Mouse (Mus musculus): ENCODE results near the gene Aatk.

Aatk gene

DNA sequence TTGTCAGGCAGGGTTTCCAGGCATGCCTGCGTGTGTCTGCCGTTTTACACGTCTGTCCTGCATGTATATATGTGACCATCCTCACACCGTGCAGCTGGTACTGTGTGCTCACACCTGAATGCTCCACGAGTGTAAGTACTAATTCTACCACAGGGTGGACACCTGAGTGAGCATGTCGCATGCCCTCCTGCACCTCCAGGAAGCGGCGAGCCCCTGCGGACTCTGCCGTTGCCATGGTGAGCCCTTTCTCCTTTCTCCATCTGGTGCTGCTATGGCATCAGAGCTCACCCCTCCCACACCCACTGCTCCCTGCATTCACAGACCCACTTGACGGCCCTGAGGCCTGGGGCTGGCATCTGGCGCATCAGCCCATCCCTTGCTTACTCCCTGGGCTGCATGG is 24.1 kb downstream of the Aatk start:
- in situ Hi-C loops (cut with MboI, MseI), result no loop called here

DNA sequence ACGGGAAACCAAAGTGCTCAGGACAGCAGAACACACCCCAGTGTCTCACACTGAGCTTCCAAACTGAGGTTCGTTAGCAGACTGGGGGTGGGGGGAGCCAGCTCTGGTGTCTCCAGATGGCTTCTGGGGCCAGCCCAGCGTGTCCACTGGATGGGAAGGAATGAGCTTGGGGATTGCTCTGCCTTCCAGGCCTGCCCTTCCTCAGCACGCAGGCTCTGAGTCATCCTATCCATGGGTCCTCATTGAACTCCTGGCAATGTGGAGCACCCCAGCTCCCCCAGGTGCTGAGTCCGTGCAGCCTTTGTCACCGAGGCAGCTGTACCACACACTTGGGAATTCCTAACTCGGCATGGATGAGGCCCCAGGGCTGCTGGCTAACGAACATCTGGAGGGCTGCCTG is 24.8 kb downstream of the Aatk start:
- in situ Hi-C loops (cut with MboI, MseI), result no loop called here

DNA sequence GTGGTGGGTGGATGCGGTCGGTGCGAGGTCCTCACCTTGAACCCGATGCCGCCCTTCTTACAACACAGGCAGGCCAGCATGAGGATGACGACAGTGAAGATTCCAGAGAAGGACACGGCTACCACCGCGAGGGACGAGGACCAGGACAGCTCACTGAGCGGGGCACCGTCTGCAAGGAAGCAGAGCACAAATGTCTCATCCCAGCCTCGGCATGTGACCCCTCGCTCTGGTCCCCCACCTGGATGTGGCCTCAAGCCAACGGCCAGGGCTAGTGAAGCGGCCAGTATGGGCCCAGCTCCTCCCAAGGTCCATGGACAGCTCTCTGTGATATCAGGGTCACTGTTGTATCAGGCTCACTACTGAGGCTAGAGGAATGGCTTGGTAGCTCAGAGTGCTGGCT is 25.6 kb downstream of the Aatk start:
- in situ Hi-C loops (cut with MboI, MseI), result no loop called here

DNA sequence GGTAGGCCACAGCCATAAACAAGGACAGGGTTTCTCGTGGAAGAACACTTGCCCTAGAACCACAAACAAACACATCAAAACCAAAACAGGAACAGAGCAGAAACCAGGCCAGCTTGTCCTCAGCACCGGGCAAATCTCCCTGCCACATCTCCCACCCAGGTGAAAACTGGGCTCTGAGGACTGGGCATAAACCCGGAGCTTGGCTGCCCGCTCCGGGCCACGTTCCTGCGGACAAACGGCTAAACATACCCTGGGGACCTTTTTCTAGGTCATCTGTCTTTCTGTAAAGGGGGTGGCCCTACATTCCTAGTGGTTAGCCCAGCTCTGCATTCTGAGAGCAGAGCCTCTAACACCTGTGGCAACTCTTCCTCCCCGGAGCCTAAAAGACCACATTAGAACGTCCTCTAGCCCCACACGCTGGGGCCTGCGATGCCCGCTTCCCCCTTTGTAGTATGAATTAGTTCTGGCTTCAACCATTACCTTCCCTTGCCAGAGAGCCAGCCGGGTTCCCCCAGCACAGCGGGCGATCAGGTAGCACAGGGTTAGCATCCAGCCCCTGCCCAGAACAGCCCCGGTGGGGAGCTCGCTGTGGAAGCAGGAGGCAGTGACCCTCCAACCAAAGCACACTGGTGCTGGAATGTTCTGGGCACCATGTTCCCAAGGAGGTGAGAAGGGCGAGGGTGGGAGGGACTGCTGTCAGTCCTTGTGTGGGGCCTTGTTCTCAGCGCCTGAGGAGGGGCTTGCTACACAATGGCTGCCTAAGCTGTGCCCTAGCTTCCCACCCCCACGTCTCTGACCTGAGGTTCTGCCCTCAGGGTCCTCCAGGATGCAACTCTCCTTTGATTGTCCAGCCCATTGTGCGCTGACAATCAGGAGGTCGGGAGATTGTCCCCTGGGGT is 27.2 kb downstream of the Aatk start:
- in situ Hi-C loops (cut with MboI, MseI), result no loop called here

DNA sequence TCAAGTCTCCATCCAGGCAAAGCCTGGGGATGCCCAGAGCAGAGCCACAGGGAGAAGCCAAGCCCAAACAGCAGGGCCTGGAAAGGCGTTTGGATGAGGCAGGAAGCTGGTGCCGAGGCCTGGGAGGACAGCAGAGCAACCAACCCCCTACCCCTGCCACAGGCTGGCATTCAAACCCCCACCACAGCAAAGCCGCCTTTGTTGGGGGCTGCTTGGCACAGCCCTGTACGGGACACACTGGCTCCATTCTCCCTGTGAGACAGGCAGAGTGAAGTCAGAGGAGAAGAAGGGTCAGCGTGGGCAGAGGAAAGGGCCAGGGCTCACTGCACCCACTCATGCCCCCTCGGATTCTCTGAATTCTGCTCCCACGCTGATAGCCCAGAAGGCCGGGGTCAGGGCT is 30.0 kb downstream of the Aatk start:
- in situ Hi-C loops (cut with MboI, MseI), result no loop called here

DNA sequence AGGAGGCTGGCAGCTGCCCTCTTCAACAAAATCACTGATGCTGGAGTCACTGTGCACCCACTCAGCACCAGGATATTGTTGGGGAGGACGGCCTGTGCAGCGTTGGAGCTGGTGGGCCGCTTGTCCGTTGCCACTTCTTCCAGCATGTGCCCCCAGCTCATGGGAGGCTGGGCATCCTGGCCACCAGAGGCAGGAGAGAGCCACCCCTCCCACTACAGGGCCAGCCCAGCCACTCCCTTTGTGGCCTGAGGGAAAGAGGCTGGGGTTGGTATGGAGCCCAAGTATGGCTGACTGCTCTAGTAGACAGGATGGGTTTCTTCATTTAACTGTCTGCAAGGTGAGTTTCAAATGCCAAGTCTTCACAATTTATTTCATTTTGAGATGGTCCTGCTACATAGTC is 32.2 kb downstream of the Aatk start:
- in situ Hi-C loops (cut with MboI, MseI), result no loop called here

DNA sequence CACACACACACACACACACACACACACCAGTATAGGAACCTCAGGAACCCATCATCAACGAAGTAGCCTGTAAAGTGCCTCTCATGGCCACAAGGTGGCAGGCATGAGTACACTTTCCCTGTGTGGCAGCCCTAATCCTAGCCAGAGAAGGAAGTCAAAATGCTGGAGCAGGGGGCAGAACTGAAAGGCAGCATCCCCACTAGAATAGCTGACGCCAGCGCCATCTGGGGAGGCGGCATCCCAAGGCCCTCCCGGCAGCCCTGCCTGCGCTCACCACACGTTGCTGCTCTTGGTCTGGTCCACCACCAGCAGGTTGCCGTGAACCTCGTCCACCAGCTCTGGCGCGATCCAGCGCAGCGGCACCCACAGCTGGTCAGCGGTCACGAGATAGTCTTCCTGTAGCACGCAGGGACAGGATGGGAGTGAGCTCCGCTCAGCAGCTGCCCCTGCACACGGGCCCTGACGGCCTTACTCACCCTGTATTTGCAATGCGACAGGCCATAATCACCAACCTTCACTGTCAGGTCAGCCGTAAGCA is 33.7 kb downstream of the Aatk start:
- in situ Hi-C loops (cut with MboI, MseI), result no loop called here

DNA sequence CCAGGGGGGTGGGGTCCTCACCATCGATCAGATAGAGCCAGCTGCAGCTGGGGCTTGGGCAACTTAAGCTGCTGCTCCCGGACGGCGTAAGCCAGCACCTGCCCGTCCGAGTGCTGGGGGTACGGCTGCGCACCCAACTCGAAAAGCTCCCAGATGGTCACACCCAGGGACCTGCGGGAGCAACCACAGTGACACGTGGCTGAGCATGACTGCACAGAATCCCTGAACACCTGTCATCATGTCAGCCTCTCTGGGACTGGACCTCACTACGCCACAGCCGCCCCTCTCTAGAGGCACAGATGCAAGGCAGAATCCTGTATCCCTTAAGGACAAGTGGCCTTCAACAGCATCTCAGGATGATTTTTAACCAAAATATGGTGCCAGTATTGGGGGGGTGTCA is 34.3 kb downstream of the Aatk start:
- in situ Hi-C loops (cut with MboI, MseI), result no loop called here

DNA sequence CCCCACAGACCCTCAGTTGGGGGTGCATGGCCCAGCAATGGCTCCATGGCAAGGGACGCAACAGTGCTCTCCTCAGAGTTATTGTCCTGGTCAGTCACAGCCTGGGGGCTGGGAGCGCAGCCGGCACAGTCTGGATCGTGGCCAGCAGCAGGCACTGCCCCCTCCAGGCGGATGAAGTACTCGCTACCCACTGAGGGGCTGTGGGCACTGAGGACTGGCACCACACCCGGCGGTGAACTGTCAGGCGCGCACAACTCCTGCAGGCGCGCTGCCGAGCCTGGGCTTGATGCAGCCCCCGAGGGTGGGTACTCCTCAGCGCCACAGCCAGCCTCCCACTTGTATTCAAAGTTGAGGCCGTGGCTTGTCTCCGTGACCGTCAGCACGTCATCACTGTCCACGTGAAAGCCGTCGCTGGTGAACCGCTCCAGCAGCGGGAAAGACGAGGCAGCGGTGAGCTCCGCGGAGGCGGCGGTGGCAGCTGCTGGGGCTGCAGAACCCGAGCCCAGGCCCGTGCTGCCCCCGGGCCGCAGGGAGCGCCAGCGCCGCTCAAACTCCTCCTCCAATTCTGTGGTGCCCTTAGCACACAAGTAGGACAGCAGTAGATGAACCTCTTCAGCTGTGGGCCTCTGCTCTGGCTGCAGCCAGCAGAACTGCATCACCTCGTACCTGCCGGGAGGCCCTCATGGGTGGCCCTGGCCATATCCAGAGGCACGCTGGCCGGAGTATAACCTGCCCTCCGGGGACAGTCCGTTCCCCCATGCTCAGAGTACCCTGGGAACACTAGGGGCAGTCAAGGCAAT is 35.0 kb downstream of the Aatk start:
- in situ Hi-C loops (cut with MboI, MseI), result no loop called here

DNA sequence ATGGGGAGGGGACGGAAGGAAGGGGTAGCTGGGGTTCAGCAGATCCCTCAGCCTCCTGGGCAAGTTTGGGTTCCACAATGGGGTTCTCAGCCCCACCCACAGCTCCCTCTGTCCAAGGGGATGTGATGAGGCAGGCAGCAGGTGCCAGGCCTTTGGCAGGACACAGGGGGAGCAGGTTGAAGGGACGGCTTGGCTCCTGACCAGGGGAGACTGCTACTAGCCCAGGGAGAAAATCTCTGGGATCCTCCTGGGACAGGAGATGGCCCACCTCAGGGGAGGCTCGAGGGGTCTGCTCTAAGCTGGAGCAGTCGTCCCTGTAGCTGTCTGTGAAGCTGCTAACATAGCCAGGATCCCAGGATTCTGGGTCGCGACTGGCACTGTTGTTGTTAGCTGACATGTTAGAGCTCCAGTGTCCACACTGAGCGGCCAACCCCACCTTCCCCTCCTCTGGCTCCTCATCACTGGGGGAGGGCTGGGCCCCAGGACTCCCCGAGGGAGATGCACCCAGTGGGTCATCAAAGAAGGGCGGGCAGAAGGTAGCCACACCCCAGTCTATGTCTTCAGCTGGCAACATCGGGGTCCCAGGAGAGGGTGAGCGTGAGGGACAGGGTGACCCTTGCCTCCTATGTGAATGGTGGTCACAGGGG is 35.7 kb downstream of the Aatk start:
- in situ Hi-C loops (cut with MboI, MseI), result no loop called here

DNA sequence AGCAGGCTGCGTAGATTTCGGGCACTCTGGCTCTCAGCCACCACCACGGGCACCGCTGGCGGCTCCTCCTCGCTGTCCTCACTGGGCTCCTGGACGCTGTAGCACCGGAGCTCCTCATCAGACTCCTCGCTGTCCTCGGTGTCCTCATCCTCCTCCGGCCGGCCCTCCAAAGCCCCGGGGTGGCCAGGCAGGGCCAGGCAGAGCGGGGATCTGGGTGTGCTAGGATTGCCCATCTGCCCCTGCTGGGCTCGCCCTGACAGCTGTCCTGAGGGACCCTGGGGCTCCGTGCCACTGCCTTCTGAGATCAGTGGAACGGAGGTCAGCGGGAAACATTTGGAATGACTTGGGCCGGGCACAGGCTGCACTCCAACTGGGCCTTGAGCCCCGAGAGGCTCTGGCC is 37.0 kb downstream of the Aatk start:
- in situ Hi-C loops (cut with MboI, MseI), result no loop called here

DNA sequence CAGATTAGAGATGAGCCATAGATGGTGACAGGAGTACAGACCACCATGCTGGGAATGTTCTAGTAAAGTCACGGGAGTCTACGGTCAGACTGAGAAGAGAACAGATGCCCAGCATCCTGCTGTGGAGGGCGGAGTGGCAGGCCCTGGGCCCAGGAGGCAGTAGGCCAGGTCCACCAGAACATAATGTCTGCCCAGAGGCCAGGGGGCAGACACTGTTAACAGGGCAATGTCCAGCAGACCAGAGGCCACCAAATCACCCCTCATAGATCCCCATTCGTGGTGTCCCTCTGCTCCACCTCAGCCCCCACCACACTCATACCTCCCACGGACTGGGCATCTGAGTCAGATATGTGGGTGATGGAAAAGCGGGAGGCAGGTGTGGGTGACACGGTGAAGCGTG is 38.0 kb downstream of the Aatk start:
- in situ Hi-C loops (cut with MboI, MseI), result no loop called here

DNA sequence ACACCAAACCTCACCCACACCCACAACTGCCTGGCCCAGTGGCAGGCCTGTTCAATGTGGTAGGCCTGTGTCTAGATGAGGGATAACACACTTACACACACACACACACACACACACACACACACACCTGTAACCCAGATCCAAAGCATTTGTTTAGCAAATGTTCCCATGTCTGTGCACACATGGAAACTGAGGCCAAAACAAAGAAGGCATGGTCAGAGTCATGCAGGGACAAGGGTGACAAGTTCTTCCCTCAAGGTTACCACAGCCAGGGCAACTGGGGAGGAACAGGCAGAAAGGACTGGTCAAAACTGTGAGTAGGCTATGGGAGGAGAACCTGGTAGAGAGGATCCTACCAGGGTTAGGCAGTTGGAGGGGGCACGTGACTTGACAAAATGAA is 38.5 kb downstream of the Aatk start:
- in situ Hi-C loops (cut with MboI, MseI), result no loop called here

DNA sequence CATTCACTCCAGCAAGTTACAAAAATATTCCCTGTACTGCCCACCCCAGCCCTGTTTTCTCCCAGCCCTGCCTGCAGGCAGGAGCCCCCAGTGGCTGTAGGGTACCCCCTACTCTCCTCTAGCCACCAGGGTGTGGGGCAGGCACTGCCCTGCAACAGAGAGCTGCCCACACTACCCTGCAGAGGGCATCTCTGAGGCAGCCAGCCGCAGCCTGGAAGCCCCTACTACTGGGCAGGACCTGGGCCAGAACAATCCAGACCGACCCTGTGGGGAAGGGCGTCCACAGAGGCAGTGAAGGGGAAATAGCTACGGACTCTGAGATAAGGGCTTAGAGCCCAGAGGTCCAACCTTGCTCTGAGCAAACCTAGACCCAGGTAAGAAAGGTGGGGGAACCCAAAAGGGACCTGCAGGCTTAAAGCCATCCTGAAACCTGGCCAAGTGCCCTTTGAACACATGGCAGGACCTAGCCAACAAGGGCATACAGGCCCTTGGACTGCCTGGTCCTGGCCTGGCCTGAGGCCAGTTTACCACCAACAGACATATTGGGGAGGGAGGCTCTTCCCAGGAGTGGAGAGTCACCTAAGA is 39.4 kb downstream of the Aatk start:
- in situ Hi-C loops (cut with MboI, MseI), result no loop called here

DNA sequence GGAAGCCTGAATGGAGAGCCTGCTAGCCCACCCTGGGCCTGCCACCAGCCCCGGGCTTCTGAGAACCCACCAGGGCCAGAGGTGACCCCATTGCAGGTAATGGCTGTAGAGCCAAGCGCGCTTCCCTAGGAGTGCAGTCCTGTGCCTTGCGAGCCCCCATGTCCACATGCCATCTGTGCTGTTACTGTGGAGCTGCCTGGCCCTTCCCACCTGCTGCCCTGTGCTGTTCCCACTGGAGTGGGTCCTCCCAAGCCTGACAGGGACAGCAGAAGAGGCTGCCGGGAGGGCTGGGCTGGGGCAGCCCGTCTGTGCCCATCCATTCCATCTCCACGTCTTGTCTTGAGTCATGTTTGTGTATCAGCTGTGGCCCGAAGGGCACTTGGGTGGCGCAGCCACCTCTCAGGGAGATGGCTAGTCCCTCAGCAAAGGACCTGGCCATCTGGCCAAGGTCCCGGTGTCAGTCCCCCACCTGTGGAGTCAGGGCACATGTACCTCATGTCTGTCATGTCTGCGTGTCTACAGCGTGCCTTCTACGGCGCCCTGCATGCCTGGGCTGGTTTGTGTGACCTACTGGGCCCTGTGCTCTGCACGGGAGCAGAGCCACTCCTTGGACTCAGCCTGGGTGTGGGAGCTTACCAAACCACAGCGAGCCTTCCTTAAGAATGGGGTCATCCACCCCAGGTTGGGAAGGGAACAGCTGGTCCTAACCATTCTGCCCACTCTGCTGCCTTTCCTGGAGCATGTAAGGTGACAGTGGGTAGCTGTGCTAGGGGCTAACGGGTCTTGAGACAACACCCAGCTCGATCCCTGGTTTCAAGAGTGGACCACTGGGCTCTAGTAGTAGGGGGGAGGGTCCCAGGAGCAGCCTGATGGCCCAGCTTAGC is 41.3 kb downstream of the Aatk start:
- in situ Hi-C loops (cut with MboI, MseI), result no loop called here

DNA sequence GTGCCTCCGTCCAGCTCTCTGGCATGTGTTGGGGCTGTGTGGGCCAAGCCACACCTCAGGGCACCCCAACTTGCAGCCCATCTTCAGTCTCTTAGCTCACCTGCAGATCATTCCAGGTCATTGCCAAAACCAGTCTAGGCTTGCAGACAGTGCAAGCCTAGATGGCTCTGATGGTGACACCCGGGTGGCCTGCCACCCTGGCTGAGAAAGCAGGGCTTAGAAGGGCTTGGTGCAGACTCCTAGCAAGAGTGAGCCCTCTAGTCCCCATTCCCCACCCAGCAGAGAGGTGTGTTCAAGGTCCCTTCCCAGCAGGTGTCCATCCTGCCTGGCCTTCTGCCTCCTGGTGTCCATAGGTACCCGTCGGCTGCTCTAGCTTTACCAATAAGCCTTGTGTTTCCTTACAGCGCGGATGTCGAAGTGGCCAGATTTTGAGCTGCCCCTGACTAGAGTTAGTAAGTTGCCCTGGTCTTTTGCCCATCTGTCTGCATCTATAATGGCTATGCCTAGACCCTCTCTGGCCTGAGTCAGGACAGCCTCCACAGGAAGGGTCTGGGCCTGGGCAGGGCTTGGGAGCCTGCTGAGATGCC is 44.2 kb downstream of the Aatk start:
- in situ Hi-C loops (cut with MboI, MseI), result no loop called here

DNA sequence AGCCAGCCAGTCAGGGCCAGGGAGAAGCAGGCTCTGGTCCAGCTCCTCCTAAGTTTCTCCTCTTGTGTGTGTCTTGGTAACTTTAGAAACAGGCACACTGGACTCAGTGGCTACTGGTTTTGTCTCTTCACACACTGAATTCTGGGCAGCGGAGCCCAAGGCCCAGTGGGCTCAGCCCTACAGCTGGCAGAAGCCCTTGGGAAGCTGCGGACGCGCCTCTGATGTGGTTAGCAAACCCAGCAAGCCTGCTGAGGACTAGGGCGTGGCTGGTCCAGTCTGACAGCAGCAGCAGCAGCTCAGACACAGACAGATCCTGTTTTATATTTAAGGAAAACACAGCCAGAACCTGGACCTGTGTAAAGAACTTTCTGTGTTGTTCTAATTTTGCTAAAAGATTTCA is 44.9 kb downstream of the Aatk start:
- in situ Hi-C loops (cut with MboI, MseI), result no loop called here

DNA sequence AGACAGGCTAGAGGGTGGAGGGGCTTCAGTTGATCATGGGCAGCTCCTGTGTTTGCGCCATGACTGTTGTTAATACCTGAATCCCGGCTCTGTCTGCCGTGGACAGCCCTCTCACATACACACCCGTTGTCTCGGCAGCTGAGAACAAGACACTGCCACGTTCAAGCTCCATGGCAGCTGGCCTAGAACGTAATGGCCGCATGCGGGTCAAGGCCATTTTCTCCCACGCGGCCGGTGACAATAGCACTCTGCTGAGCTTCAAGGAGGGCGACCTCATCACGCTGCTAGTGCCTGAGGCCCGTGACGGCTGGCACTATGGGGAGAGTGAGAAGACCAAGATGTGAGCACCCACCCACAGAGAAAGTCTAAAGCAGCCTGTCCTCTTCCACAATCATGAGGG is 49.6 kb downstream of the Aatk start:
- in situ Hi-C loops (cut with MboI, MseI), result loop anchor here (5.0 kb wide), 1 partner anchor 80 kb away; no protein-coding TSS in a partner anchor

DNA sequence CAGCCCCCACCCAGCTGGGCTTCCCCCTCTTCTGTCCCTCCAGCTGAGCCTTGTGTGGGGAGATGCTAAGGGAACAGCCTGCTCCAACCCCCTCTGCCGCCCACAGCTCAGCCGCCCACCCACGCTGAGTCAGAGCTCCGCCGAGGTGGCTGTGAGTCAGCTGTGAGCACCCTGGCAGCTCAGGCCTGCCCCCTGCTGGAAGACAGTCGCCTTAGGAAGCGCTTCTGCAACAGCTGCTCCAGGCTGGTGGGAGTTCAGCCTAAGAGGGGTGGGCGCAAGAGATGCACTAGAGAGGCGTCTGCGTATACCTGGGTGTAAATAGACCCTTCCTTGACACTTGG is 55.7 kb downstream of the Aatk start:
- in situ Hi-C loops (cut with MboI, MseI), result no loop called here

DNA sequence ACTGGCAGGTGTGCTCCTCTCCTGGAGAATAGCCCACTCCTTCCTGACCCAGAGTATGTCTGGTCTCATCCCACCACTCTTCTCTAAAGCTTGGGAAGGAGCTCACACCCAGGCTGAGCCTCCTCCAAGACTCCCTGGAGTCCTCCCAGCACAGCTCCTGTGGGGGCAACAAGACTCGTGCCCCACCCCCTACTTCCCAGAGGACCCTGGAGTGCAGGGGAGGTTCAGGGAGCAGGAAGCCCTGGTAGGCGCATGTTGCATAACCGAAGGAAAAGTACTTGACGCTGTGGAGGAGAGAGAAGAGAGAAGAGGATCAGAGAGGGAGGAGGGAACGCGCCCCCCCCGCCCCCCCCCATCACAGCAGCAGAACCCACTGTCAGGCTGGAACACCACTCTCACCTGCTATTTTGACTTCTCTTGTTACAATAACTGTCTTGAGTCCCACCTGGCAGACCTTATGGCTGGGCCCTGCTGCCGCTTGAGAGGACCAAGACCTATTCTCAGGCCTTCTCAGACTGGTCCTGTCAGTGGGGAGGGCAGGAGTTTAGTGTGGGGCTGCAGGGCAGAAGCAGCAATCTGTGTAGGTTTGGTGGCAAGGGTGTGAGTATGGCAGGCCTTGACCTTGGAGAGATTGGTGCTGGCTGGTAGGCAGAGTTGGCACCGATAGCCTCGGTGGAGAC is 56.2 kb downstream of the Aatk start:
- in situ Hi-C loops (cut with MboI, MseI), result no loop called here
